9 mouse cellular contexts compared by ENCODE assay signal in genomic region chr7:126636733-126637520, GRCm38 (mm10). TPM values are rescaled to one million over a fixed set of nuclear protein-coding genes. Genes with fewer than 3 reads are reported as not detected.
DNase-seq lines count a peak whose midpoint lies in the region; ATAC-seq and TF ChIP-seq lines count a peak whose summit lies in the region.
"Had no signal": no experiment of that assay in that cellular context is flagged by ENCODE, and none has a peak within 500 bp of the region (broad histone marks: within the 10 kb centered on the region; RNA-seq: fewer than 3 reads in every experiment).

No protein-coding gene starts in this region.

- H3K9me3 ChIP-seq in forebrain, embryonic 16.5 days (ENCODE audit: control insufficient read depth, low read length) = no peaks in the 10 kb centered on the region

- H3K27me3 ChIP-seq in testis, adult 2 months (ENCODE audit: control insufficient read depth, insufficient read depth, low read length) = no peaks in the 10 kb centered on the region
- H3K27me3 ChIP-seq in forebrain, embryonic 16.5 days (replicated peaks; ENCODE audit: control insufficient read depth, insufficient read depth, low read length) = peaks cover 4% of the 10 kb centered on the region; the same call in 1 of the 2 replicates

- H3K9ac ChIP-seq in forebrain, embryonic 16.5 days (replicated peaks; ENCODE audit: low read depth, low read length) = no peak overlapping the region

- no peak for TF ChIP-seq POLR2A in testis, adult 2 months (IDR thresholded peaks at IDR 0.05; ENCODE audit: control insufficient read depth, low read depth, low read length)

- ATAC-seq in megakaryocyte-erythroid progenitor cell, adult 5-6 weeks (replicated peaks; ENCODE audit: low FRiP score, low TSS enrichment, poor library complexity, severe bottlenecking) = peak; percentile 75; the same call in 1 of the 2 replicates
- ATAC-seq in forebrain, embryonic 16.5 days = no peak

- no peak overlapping the region for H3K4me2 ChIP-seq in forebrain, embryonic 16.5 days (ENCODE audit: low read length)

- peak; percentile 79 for TF ChIP-seq CTCF in gastrocnemius, adult 2 months (IDR thresholded peaks at IDR 0.05)
- peak; percentile 10; the same call in 1 of the 2 replicates for TF ChIP-seq CTCF in testis, adult 2 months (IDR thresholded peaks at IDR 0.05; ENCODE audit: control insufficient read depth, insufficient read depth, insufficient replicate concordance, low read depth, low read length)

- peak; percentile 30 for DNase-seq in gastrocnemius, adult 2 months
- no peak for DNase-seq in gastrocnemius, postnatal 4 days (ENCODE audit: low spot score in 2 of 2)
- no peak for DNase-seq in testis, postnatal 14 days (ENCODE audit: low spot score)
- peak; percentile 54 for DNase-seq in embryo, embryonic 11 days
- peak; percentile 43 to 54 for DNase-seq in kidney, postnatal 25 days

- H3K4me3 ChIP-seq in gastrocnemius, adult 2 months = no peak overlapping the region
- no peak overlapping the region for H3K4me3 ChIP-seq in testis, adult 2 months (ENCODE audit: control insufficient read depth, low read depth, low read length)
- H3K4me3 ChIP-seq in forebrain, embryonic 16.5 days (replicated peaks; ENCODE audit: low read length) = no peak overlapping the region

- intact Hi-C loops in gastrocnemius, adult 2 months (cut with DNase I) = loop anchor here (1.0 to 2.0 kb wide), 2 partner anchors 50 to 58 kb away; no protein-coding TSS in a partner anchor

- H3K4me1 ChIP-seq in testis, adult 2 months (ENCODE audit: control insufficient read depth, insufficient read depth, low read length) = no peaks in the 10 kb centered on the region
- no peaks in the 10 kb centered on the region for H3K4me1 ChIP-seq in forebrain, embryonic 16.5 days (replicated peaks; ENCODE audit: control insufficient read depth, insufficient read depth, low read length)

- WGBS in forebrain, embryonic 16.5 days = 19% methylated on average over 4 of the region's 4 CpGs

- no peak overlapping the region for H3K27ac ChIP-seq in gastrocnemius, adult 2 months
- no peak overlapping the region for H3K27ac ChIP-seq in testis, adult 2 months (ENCODE audit: control insufficient read depth, insufficient read depth, low read depth, low read length)
- no peak overlapping the region for H3K27ac ChIP-seq in forebrain, embryonic 16.5 days (ENCODE audit: low read length)

- no peaks in the 10 kb centered on the region for H3K36me3 ChIP-seq in testis, adult 2 months (ENCODE audit: control insufficient read depth, insufficient read depth, low read length)
- no peaks in the 10 kb centered on the region for H3K36me3 ChIP-seq in forebrain, embryonic 16.5 days (ENCODE audit: control insufficient read depth, insufficient read depth)

RNA-seq across cellular contexts. Expression of gene Nupr1, which starts 6.3 kb away (rescaled TPM):
- 10 to 100 TPM in 1 of 2 experiments, 1 to 10 TPM in 1; 8.8 to 10.9 TPM for total RNA-seq in gastrocnemius, adult 2 months (2021)
- total RNA-seq in gastrocnemius, postnatal 4 days (2021) = 10 to 100 TPM; 18.2 to 21.6 TPM
- polyA plus RNA-seq in testis, adult 2 months (2012; rRNA removed) = 1.4 and 2.6 TPM in 2 replicates
- 6.3 TPM in 1 of 2 replicates, not detected in the other for total RNA-seq in megakaryocyte-erythroid progenitor cell, adult 5-6 weeks (2014; fragmentation: Nextera tagmentation)
- 2.7 and 9.9 TPM in 2 replicates for total RNA-seq in megakaryocyte-erythroid progenitor cell, adult 5-6 weeks (2017)
- polyA plus RNA-seq in forebrain, embryonic 16.5 days (2015; fragmentation: Nextera tagmentation; extraction: Ambion mirVana) = 5.2 and 5.7 TPM in 2 replicates

RNA-seq across cellular contexts. Expression of gene Sgf29, which starts 12.2 kb away (rescaled TPM):
- total RNA-seq in gastrocnemius, adult 2 months (2021) = 10 to 100 TPM; 30.0 to 34.1 TPM
- total RNA-seq in gastrocnemius, postnatal 4 days (2021) = 10 to 100 TPM; 27.7 to 31.8 TPM
- 405 and 485 TPM in 2 replicates for polyA plus RNA-seq in testis, adult 2 months (2012; rRNA removed)
- total RNA-seq in megakaryocyte-erythroid progenitor cell, adult 5-6 weeks (2014; fragmentation: Nextera tagmentation) = 100 and 125 TPM in 2 replicates
- 37.4 and 51.0 TPM in 2 replicates for total RNA-seq in megakaryocyte-erythroid progenitor cell, adult 5-6 weeks (2017)
- polyA plus RNA-seq in forebrain, embryonic 16.5 days (2015; fragmentation: Nextera tagmentation; extraction: Ambion mirVana) = 55.8 and 57.5 TPM in 2 replicates

RNA-seq across cellular contexts. Expression of gene Sult1a1, which starts 39.3 kb away (rescaled TPM):
- 10 to 100 TPM; 16.6 to 16.8 TPM for total RNA-seq in gastrocnemius, adult 2 months (2021)
- 10 to 100 TPM; 13.1 to 14.2 TPM for total RNA-seq in gastrocnemius, postnatal 4 days (2021)
- 5.8 and 7.1 TPM in 2 replicates for polyA plus RNA-seq in testis, adult 2 months (2012; rRNA removed)
- not detected in 2 replicates for total RNA-seq in megakaryocyte-erythroid progenitor cell, adult 5-6 weeks (2014; fragmentation: Nextera tagmentation)
- not detected in 2 replicates for total RNA-seq in megakaryocyte-erythroid progenitor cell, adult 5-6 weeks (2017)
- 4.3 and 5.9 TPM in 2 replicates for polyA plus RNA-seq in forebrain, embryonic 16.5 days (2015; fragmentation: Nextera tagmentation; extraction: Ambion mirVana)

RNA-seq across cellular contexts. Expression of gene Il27, which starts 42.2 kb away (rescaled TPM):
- not detected for total RNA-seq in gastrocnemius, adult 2 months (2021)
- not detected for total RNA-seq in gastrocnemius, postnatal 4 days (2021)
- polyA plus RNA-seq in testis, adult 2 months (2012; rRNA removed) = not detected in 2 replicates
- total RNA-seq in megakaryocyte-erythroid progenitor cell, adult 5-6 weeks (2014; fragmentation: Nextera tagmentation) = not detected in 2 replicates
- total RNA-seq in megakaryocyte-erythroid progenitor cell, adult 5-6 weeks (2017) = not detected in 2 replicates
- polyA plus RNA-seq in forebrain, embryonic 16.5 days (2015; fragmentation: Nextera tagmentation; extraction: Ambion mirVana) = not detected in 2 replicates
- total RNA-seq: layer of hippocampus, postnatal 25 days had no signal

RNA-seq across cellular contexts. Expression of gene Cln3, which starts 51.3 kb away (rescaled TPM):
- total RNA-seq in gastrocnemius, adult 2 months (2021) = 10 to 100 TPM in 1 of 2 experiments, 1 to 10 TPM in 1; 9.1 to 13.4 TPM
- total RNA-seq in gastrocnemius, postnatal 4 days (2021) = 10 to 100 TPM; 11.8 to 14.1 TPM
- 34.9 and 42.7 TPM in 2 replicates for polyA plus RNA-seq in testis, adult 2 months (2012; rRNA removed)
- total RNA-seq in megakaryocyte-erythroid progenitor cell, adult 5-6 weeks (2014; fragmentation: Nextera tagmentation) = 24.5 and 43.7 TPM in 2 replicates
- total RNA-seq in megakaryocyte-erythroid progenitor cell, adult 5-6 weeks (2017) = 3.8 and 9.8 TPM in 2 replicates
- 34.4 and 37.3 TPM in 2 replicates for polyA plus RNA-seq in forebrain, embryonic 16.5 days (2015; fragmentation: Nextera tagmentation; extraction: Ambion mirVana)

Comparison
In these comparisons a context has a peak if more than half of its experiments do, and no peak if none do; other contexts are left out.
1. DNase-seq: peak in gastrocnemius, adult 2 months (single experiment), embryo, embryonic 11 days (single experiment) and kidney, postnatal 25 days (2 of 2); none in gastrocnemius, postnatal 4 days (0 of 2) and testis, postnatal 14 days (single experiment).
2. RNA of gene Sult1a1, which starts 39.3 kb away (total RNA-seq): 16.6 to 16.8 TPM in gastrocnemius, adult 2 months and 13.1 to 14.2 TPM in gastrocnemius, postnatal 4 days; not detected in megakaryocyte-erythroid progenitor cell, adult 5-6 weeks; every median in the first group is over 10 times any median in the second.